In genomic region chr9:71769701-71770100, GRCm38 (mm10) we compare ENCODE assay signal across 9 mouse cellular contexts. TPM values are rescaled to one million over a fixed set of nuclear protein-coding genes. Genes with fewer than 3 reads are reported as not detected.
DNase-seq lines count a peak whose midpoint lies in the region; ATAC-seq and TF ChIP-seq lines count a peak whose summit lies in the region.
"Had no signal": no experiment of that assay in that cellular context is flagged by ENCODE, and none has a peak within 500 bp of the region (broad histone marks: within the 10 kb centered on the region; RNA-seq: fewer than 3 reads in every experiment).

No protein-coding gene starts in this region.

- no peak for TF ChIP-seq POLR2A in heart, adult 2 months (IDR thresholded peaks at IDR 0.05; ENCODE audit: insufficient read depth, low read depth, low read length)

- DNase-seq in heart, adult 2 months: no peak
- no peak for DNase-seq in heart, adult 8-10 months (ENCODE audit: low spot score)
- no peak for DNase-seq in lung, embryonic 14.5 days
- no peak for DNase-seq in lung, postnatal 4 days
- no peak for DNase-seq in intestine, embryonic 14.5 days (ENCODE audit: low spot score)
- no peak for DNase-seq in left cerebral cortex, adult 11 months (ENCODE audit: low spot score)

- TF ChIP-seq CTCF in heart, adult 2 months (IDR thresholded peaks at IDR 0.05): no peak
- TF ChIP-seq CTCF in lung, embryonic 14.5 days (IDR thresholded peaks at IDR 0.05; ENCODE audit: low read depth): no peak; the same call in 1 of the 2 replicates

- peak overlapping the region; percentile 13 for H3K27ac ChIP-seq in heart, adult 2 months
- no peak overlapping the region for H3K27ac ChIP-seq in lung, embryonic 14.5 days (ENCODE audit: low read depth)
- H3K27ac ChIP-seq in intestine, embryonic 14.5 days (ENCODE audit: low read depth): no peak overlapping the region
- no peak overlapping the region for H3K27ac ChIP-seq in neural tube, embryonic 13.5 days (replicated peaks)
- H3K27ac ChIP-seq: macrophage had no signal

- peak overlapping the region; percentile 19 for H3K9ac ChIP-seq in heart, adult 2 months (ENCODE audit: low read depth, low read length)
- peak overlapping the region; percentile 70; the same call in 1 of the 2 replicates for H3K9ac ChIP-seq in lung, embryonic 14.5 days
- no peak overlapping the region for H3K9ac ChIP-seq in intestine, embryonic 14.5 days (ENCODE audit: low read length)
- no peak overlapping the region; the same call in 1 of the 2 replicates for H3K9ac ChIP-seq in neural tube, embryonic 13.5 days

- intact Hi-C loops in heart, adult 2 months (cut with DNase I): loop anchor here (1.0 to 5.0 kb wide), 3 partner anchors 37 to 102 kb away; no protein-coding TSS in a partner anchor

- peak overlapping the region; percentile 75 for H3K4me2 ChIP-seq in lung, embryonic 14.5 days
- H3K4me2 ChIP-seq in intestine, embryonic 14.5 days (ENCODE audit: low read length): peak overlapping the region; percentile 73
- peak overlapping the region; percentile 86 for H3K4me2 ChIP-seq in neural tube, embryonic 13.5 days

- no peak overlapping the region; the same call in 1 of the 2 replicates for H3K4me3 ChIP-seq in heart, adult 2 months
- peak overlapping the region; percentile 70 for H3K4me3 ChIP-seq in lung, embryonic 14.5 days (ENCODE audit: low read depth, low read length)
- H3K4me3 ChIP-seq in intestine, embryonic 14.5 days (ENCODE audit: low read depth, low read length): peak overlapping the region; percentile 66
- H3K4me3 ChIP-seq in neural tube, embryonic 13.5 days: peak overlapping the region; percentile 64

- 32% methylated on average over 9 of the region's 9 CpGs for WGBS in heart, adult 2 months
- WGBS in lung, embryonic 14.5 days: 19% methylated on average over 9 of the region's 9 CpGs
- WGBS in intestine, embryonic 14.5 days: 24% methylated on average over 9 of the region's 9 CpGs
- 28% methylated on average over 9 of the region's 9 CpGs for WGBS in neural tube, embryonic 13.5 days

- ATAC-seq in lung, embryonic 14.5 days (ENCODE audit: insufficient read depth): no peak
- ATAC-seq in intestine, embryonic 14.5 days (replicated peaks; ENCODE audit: low FRiP score, low TSS enrichment, low read depth): no peak
- ATAC-seq in neural tube, embryonic 13.5 days (ENCODE audit: low read depth): no peak
- ATAC-seq in granulocyte monocyte progenitor cell, adult 5-6 weeks (replicated peaks; ENCODE audit: poor library complexity, severe bottlenecking): no peak

- peaks cover 6% of the 10 kb centered on the region for H3K4me1 ChIP-seq in heart, adult 2 months (ENCODE audit: control insufficient read depth, insufficient read depth, low read length)
- H3K4me1 ChIP-seq in lung, embryonic 14.5 days (ENCODE audit: insufficient read depth): 0 out of 2 replicates have a peak, but pooled peaks cover 5% of the 10 kb centered on the region
- peaks cover 9% of the 10 kb centered on the region; the same call in 1 of the 2 replicates for H3K4me1 ChIP-seq in intestine, embryonic 14.5 days (replicated peaks; ENCODE audit: control insufficient read depth, insufficient read depth, low read length)
- H3K4me1 ChIP-seq in neural tube, embryonic 13.5 days (replicated peaks): peaks cover 19% of the 10 kb centered on the region

- peaks cover 4% of the 10 kb centered on the region for H3K79me2 ChIP-seq in heart, adult 2 months (replicated peaks; ENCODE audit: control insufficient read depth, insufficient read depth, low read length)

- TF ChIP-seq EP300 in heart, adult 2 months (IDR thresholded peaks at IDR 0.05; ENCODE audit: insufficient read depth, low read depth, low read length): no peak

- no peaks in the 10 kb centered on the region for H3K36me3 ChIP-seq in heart, adult 2 months (ENCODE audit: control insufficient read depth, insufficient read depth, low read length)
- H3K36me3 ChIP-seq in lung, embryonic 14.5 days (ENCODE audit: insufficient read depth): no peaks in the 10 kb centered on the region
- H3K36me3 ChIP-seq in intestine, embryonic 14.5 days (ENCODE audit: control insufficient read depth, insufficient read depth, low read length): no peaks in the 10 kb centered on the region
- no peaks in the 10 kb centered on the region for H3K36me3 ChIP-seq in neural tube, embryonic 13.5 days

- H3K27me3 ChIP-seq in heart, adult 2 months (ENCODE audit: control insufficient read depth, insufficient read depth, low read length): no peaks in the 10 kb centered on the region
- H3K27me3 ChIP-seq in lung, embryonic 14.5 days (ENCODE audit: insufficient read depth, low read length): no peaks in the 10 kb centered on the region
- no peaks in the 10 kb centered on the region for H3K27me3 ChIP-seq in intestine, embryonic 14.5 days (replicated peaks; ENCODE audit: control insufficient read depth, insufficient read depth, low read length)
- peaks cover 35% of the 10 kb centered on the region for H3K27me3 ChIP-seq in neural tube, embryonic 13.5 days

- no peaks in the 10 kb centered on the region for H3K9me3 ChIP-seq in lung, embryonic 14.5 days (ENCODE audit: low read depth, low read length)
- peaks cover 3% of the 10 kb centered on the region; the same call in 1 of the 2 replicates for H3K9me3 ChIP-seq in intestine, embryonic 14.5 days (ENCODE audit: control insufficient read depth, low read length)
- no peaks in the 10 kb centered on the region; the same call in 1 of the 2 replicates for H3K9me3 ChIP-seq in neural tube, embryonic 13.5 days

RNA-seq across cellular contexts. Expression of gene Cgnl1, which starts 1.7 kb away (rescaled TPM):
- total RNA-seq in heart, adult 2 months (2021): 10 to 100 TPM; 28.1 to 31.0 TPM
- polyA plus RNA-seq in heart, adult 2 months (2012; rRNA removed): 10.5 and 16.2 TPM in 2 replicates
- total RNA-seq in heart, adult 8-10 months (2022): 10 to 100 TPM; 28.4 to 41.6 (median 30.4) TPM
- polyA plus RNA-seq in lung, embryonic 14.5 days (2014; fragmentation: Nextera tagmentation; extraction: Ambion mirVana): 16.2 and 19.3 TPM in 2 replicates
- 9.8 and 10.6 TPM in 2 replicates for polyA plus RNA-seq in intestine, embryonic 14.5 days (2014; fragmentation: Nextera tagmentation; extraction: Ambion mirVana)
- polyA plus RNA-seq in neural tube, embryonic 13.5 days (2015; fragmentation: Nextera tagmentation; extraction: Ambion mirVana): 8.1 and 8.7 TPM in 2 replicates
- 0.09 TPM in 1 of 2 replicates, not detected in the other for total RNA-seq in granulocyte monocyte progenitor cell, adult 5-6 weeks (2014; fragmentation: Nextera tagmentation)
- 2.4 TPM in 1 of 2 replicates, not detected in the other for total RNA-seq in granulocyte monocyte progenitor cell, adult 5-6 weeks (2017)

Comparison
In these comparisons a context has a peak if more than half of its experiments do, and no peak if none do; other contexts are left out.
1. H3K9ac ChIP-seq: peak in heart, adult 2 months (single experiment) and lung, embryonic 14.5 days (single experiment); none in intestine, embryonic 14.5 days (single experiment) and neural tube, embryonic 13.5 days (single experiment).
2. Peak in every context shown above with its lines, with median percentiles within 50 percentile points of each other: H3K4me2 ChIP-seq.